Mouse (Mus musculus): ENCODE data around the gene Hagh. TPM values are rescaled to one million over a fixed set of nuclear protein-coding genes. Genes with fewer than 3 reads are reported as not detected.

Gene Hagh
- polyA plus RNA-seq, 1 experiment from 2014 or later: 65.8 TPM

- DNase-seq (ENCODE audit: low spot score): peak; percentile 96
Observed at GRCm38 (mm10) chr17:24850065-24850772, 10.3 kb downstream of the Hagh start, which contains the start of gene Fahd1. Gene Fahd1, minus strand, starts transcription at chr17:24850364.

GRCm38 (mm10) chr17:24850773-24851127 is 10.8 kb downstream of the Hagh start:
- DNase-seq (ENCODE audit: low spot score): no peak

GRCm38 (mm10) chr17:24851381-24852125 is 11.6 kb downstream of the Hagh start:
- no peak for DNase-seq (ENCODE audit: low spot score)

GRCm38 (mm10) chr17:24855838-24856464 is 16.0 kb downstream of the Hagh start:
- no peak for DNase-seq (ENCODE audit: low spot score)

GRCm38 (mm10) chr17:24856589-24856988 is 16.6 kb downstream of the Hagh start:
- DNase-seq (ENCODE audit: low spot score): no peak

- DNase-seq (ENCODE audit: low spot score): no peak
Observed at GRCm38 (mm10) chr17:24857831-24858470, 18.0 kb downstream of the Hagh start.

- DNase-seq (ENCODE audit: low spot score): no peak
Observed at GRCm38 (mm10) chr17:24858967-24859366, 19.0 kb downstream of the Hagh start.

GRCm38 (mm10) chr17:24860076-24860475 is 20.1 kb downstream of the Hagh start:
- DNase-seq (ENCODE audit: low spot score): no peak

GRCm38 (mm10) chr17:24861785-24862184 is 21.8 kb downstream of the Hagh start:
- no peak for DNase-seq (ENCODE audit: low spot score)

- DNase-seq (ENCODE audit: low spot score): no peak
Observed at GRCm38 (mm10) chr17:24865776-24866175, 25.8 kb downstream of the Hagh start, which contains the start of gene Igfals. Gene Igfals, plus strand, starts transcription at chr17:24865997.

GRCm38 (mm10) chr17:24867914-24868313 is 28.0 kb downstream of the Hagh start:
- no peak for DNase-seq (ENCODE audit: low spot score)

- DNase-seq (ENCODE audit: low spot score): no peak
Observed at GRCm38 (mm10) chr17:24873695-24874404, 33.9 kb downstream of the Hagh start.

GRCm38 (mm10) chr17:24874405-24874745 is 34.4 kb downstream of the Hagh start:
- no peak for DNase-seq (ENCODE audit: low spot score)

GRCm38 (mm10) chr17:24874989-24875388 is 35.0 kb downstream of the Hagh start:
- DNase-seq (ENCODE audit: low spot score): no peak

- DNase-seq (ENCODE audit: low spot score): no peak
Observed at GRCm38 (mm10) chr17:24877336-24878116, 37.6 kb downstream of the Hagh start.

- no peak for DNase-seq (ENCODE audit: low spot score)
Observed at GRCm38 (mm10) chr17:24878117-24878397, 38.1 kb downstream of the Hagh start.

GRCm38 (mm10) chr17:24878531-24878930 is 38.6 kb downstream of the Hagh start:
- no peak for DNase-seq (ENCODE audit: low spot score)

GRCm38 (mm10) chr17:24881738-24882440 is 41.9 kb downstream of the Hagh start:
- no peak for DNase-seq (ENCODE audit: low spot score)

GRCm38 (mm10) chr17:24884391-24884790 is 44.4 kb downstream of the Hagh start:
- no peak for DNase-seq (ENCODE audit: low spot score)

Data from thymus, postnatal 0 days (tissue).